Mouse (Mus musculus) B cell, adult 2 months (primary cell): Measurements from ENCODE around the gene Olfr890.
"Not testable (repeated sequence)": the region's sequence is repeated elsewhere in the genome, so short reads cannot be mapped to it uniquely, and the experiment has no call there.

ENCODE experiments used
- DNase-seq, 2 experiments: peaks; one replicate each; pipeline ENCODE4 v3.0.0; 2022

Gene Olfr890

GRCm38 (mm10) chr9:38142217-38142616, at the start of gene Olfr890:
Gene Olfr890 (plus strand): TSS chr9:38142517.
- DNase-seq: no peak

GRCm38 (mm10) chr9:38107828-38108227, 34.5 kb upstream of the Olfr890 start, which contains the start of gene Olfr888:
Gene Olfr888 (plus strand): TSS chr9:38108128.
- DNase-seq: no peak

- DNase-seq: no peak
Measured at GRCm38 (mm10) chr9:38114898-38115297, 27.4 kb upstream of the Olfr890 start, which contains the start of gene Olfr889. Gene Olfr889 (plus strand): TSS chr9:38115198.

GRCm38 (mm10) chr9:38168341-38168740, 26.0 kb downstream of the Olfr890 start:
- not testable (repeated sequence) for DNase-seq

- DNase-seq: no peak
Measured at GRCm38 (mm10) chr9:38180721-38181120, 38.4 kb downstream of the Olfr890 start, which contains the start of gene Olfr891. Gene Olfr891 (minus strand): TSS chr9:38180821.
